Mouse (Mus musculus): ENCODE measurements around the gene Mas1.
A peak's percentile ranks its signal among the peaks of the same experiment; 100 is the strongest.
"Not testable (repeated sequence)": the region's sequence is repeated elsewhere in the genome, so short reads cannot be mapped to it uniquely, and the experiment has no call there.

Mas1 gene

DNA sequence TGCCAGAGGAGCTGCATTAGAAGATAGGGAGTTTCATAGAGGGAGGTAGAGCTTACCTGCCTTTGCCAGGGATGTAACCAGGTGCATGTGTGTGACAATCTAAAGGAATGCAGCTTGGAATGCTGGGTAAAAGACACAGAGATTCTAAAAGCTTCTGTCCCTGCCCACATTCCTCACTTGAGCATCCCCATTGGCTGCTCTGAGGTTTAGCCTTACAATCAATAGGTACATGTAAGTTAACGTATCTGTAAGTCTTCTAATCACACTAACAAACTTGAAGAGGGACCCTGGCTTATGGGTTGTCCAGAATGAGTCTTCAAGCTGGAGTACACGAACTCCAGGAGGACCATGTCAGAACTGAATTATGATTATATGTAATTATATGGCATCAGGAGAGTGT, at the start of gene Mas1:
TSS of gene Mas1 (minus strand) at position 101 of the 400 bp plus-strand sequence.
- DNase-seq (ENCODE audit: low spot score) = no peak

DNA sequence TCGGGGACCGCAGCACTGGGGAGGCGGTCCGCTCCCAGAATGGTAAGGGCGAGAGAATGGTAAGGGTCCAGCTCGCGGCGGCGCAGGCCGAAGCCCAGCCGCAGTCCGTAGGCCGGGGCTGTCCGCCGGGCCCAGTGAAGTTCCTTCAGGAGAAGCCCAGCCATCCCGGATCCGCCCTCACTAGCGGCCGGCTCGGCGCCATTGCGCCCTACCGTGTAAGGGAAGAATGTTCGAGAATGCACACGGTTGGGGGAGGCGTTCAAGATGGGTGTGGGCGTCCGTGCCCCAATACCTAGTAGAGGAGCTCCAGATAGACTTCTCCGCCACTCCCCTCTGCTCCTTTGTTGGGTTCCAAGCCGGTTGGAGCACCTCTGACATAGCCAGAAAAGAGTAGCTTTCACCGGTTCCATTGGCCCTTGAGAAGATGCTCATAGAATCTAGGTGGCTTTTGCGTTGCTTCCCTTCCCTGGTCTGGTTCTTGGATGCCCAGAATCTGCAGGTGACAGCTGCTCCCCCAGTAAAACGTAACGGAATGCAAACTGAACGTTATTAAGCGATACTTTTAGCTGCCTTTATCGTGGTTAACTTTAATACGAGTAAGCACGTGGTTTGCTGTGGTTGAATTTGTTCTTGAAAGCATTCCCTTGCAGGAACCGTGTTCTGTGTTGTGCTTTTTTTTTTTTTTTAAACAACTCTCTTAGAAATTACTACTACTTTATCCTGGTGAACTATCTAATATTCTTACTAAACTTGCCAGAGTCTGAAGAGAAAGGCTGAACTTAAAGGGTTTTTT, 48.8 kb upstream of the Mas1 start:
- peak; percentile 55 for DNase-seq (ENCODE audit: low spot score)

DNA sequence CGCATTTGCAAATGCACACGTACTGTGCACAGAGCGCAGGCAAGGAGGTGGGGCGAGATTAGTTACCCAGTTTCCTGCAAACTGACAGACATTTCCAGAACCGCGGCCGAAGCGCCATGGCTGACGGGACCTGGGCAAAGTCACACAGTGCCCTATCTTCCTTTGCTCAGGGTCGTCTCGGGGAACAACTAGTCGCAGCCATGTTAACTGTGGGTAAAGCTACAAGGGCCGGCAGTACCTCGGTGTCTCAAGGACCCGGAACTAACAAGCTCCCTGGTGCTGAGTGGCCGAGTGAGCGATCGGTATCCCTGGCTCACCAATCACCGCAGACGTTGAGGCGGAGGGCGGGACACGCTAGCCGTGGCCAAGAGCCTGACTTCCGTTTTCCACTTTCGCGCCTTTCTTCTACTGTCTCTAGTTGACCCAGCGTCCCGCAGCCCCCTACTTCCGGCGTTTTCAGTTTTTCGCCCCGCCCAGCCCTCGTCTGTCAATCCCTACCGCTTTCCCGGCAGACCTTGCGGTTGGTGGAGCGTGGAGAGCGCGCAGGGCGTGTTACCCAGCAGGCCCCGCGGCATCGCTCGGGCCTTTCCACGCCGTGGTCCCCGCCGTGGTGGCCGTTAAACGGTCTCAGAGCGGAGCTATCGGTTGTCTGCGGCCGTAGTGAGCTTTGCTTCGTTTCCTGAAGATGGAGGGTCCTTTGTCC, 48.1 kb upstream of the Mas1 start, which contains the start of gene Mrpl18:
TSS of gene Mrpl18 (minus strand) at position 465 of the 703 bp plus-strand sequence.
- DNase-seq (ENCODE audit: low spot score) = peak; percentile 98

DNA sequence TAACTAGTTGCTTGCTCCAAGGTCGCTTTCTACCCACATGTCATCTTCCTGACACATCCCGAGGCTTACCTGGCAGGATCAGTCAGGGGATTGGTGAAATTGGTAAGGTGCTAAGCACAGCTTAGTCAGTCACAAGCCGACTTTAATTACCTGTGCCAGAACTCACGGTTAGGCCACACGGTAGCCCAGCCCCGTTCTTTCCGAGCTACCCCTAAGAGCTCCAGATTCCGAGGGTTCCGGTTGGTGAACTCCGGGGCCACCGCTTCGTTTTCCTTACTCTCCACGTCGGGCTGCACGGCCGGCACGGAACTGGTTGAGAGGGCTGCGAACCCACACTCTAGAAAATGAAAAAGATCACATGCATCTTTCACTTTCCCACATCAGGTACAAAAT, 47.5 kb upstream of the Mas1 start, which contains the start of gene Tcp1:
TSS of gene Tcp1 (plus strand) at position 214 of the 393 bp plus-strand sequence.
- DNase-seq (ENCODE audit: low spot score) = no peak

DNA sequence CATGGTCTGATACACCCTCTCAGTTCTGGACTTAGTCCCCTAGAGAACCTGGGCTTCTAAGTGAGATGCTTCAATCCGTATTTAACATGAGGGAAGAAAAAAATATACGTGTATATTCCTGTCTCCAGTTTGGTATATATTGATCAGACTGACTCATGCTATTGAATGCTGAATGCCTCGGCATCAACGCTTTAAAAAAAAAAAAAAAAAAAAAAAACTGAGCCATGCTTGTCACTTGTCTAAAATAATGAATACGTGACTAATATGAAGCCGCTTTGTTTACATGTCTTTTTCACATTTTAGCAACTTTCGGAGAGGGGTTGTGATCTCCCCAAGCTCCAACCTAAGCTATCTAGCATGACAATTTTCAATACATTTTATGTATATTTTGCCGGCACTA, 42.4 kb upstream of the Mas1 start:
- DNase-seq (ENCODE audit: low spot score) = no peak

DNA sequence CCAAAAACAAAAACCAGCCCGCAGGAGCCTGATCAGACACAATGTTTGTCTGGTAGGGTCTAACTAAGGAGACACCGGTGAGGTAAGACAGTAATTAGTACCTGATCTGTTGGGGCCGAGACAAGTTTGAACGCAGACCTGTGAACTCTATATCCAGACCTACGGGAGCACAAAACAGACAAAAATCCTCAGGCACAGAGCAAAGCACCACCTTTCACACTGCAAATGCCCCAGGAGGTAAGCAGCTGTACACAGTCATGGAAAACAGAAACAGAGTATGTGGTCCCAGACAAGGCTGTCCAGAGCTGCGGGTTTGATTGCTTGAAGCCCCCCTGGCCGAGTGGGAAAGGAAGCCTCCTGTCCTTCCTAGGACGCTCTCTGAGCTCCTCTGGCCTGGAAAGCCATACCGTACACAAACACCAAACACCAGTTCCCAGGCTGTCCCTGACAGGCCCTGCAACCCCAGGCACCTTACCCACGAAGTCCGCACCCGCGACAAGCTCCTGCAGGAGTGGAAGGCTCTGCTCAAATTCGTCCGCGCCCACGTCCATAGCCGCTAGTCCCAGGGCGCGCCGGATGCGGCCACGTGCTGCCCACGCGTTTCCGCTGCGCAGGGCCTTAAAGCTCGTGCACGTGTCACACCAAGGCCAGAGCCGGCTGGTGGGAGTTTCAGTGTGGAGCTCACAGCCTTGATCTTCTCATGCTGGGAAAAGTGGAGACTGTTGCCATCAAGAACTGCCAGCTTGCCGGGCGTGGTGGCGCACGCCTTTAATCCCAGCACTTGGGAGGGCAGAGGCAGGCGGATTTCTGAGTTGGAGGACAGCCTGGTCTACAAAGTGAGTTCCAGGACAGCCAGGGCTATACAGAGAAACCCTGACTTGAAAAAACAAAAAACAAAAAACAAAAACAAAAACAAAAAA, 41.7 kb upstream of the Mas1 start, which contains the start of gene Pnldc1:
TSS of gene Pnldc1 (minus strand) at position 870 of the 920 bp plus-strand sequence.
- DNase-seq (ENCODE audit: low spot score) = peak; percentile 5

DNA sequence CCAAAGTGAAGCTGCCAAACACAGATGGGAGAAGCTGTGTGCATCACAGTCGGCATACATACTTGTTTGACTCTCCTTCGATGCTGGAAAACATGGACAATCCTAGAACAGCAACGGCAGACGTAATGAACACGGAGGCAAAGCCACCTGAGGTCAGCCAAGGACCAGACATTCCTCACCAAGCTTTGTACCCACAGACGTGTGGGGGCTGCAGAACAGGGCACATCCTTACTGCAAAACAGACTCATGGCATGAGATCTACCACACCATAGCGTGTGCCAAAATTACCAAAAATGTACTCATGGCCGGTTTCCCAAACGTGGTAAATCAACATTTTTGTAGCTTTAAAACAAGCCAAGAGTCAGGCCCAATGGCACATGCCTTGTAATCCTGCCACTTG, 38.5 kb upstream of the Mas1 start:
- no peak for DNase-seq (ENCODE audit: low spot score)

DNA sequence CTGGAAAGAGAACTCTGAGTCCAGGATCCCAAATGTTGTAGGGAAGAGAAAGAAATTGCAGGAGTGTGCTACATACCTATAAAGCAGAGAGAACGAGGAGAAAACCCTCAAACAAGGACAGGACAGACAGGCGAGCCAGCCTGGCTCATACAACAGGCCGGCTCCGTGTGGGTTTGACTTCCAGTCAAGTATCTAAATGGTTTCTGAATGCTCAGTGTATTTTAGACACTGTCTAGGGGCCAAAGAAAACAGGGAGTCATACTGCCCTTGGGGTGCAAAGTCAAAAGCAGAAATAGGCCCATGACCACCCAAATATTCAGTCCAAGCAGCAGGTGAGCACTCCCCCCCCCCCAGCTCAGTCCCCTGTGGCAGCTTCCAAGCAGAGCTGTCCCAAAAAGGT, 37.9 kb upstream of the Mas1 start:
- DNase-seq (ENCODE audit: low spot score) = no peak

DNA sequence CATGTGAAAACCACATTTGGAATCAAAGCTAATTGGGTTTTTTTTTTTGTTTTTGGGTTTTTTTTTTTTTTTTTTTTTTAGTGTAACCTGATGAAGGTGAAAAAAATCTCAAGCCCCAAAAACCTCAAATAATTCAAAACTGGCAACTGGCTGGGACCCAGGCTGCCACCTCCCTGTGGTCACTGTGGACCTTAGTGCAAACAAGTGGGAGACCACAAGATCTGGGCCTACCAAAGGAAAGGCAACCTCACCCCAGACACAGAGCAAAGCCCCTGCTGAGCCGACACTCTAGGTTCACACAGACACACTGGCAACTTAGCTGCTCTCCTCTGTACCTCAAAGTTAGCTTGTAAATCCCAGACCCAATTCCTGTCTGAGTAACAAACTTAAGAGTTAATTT, 36.4 kb upstream of the Mas1 start:
- no peak for DNase-seq (ENCODE audit: low spot score)

DNA sequence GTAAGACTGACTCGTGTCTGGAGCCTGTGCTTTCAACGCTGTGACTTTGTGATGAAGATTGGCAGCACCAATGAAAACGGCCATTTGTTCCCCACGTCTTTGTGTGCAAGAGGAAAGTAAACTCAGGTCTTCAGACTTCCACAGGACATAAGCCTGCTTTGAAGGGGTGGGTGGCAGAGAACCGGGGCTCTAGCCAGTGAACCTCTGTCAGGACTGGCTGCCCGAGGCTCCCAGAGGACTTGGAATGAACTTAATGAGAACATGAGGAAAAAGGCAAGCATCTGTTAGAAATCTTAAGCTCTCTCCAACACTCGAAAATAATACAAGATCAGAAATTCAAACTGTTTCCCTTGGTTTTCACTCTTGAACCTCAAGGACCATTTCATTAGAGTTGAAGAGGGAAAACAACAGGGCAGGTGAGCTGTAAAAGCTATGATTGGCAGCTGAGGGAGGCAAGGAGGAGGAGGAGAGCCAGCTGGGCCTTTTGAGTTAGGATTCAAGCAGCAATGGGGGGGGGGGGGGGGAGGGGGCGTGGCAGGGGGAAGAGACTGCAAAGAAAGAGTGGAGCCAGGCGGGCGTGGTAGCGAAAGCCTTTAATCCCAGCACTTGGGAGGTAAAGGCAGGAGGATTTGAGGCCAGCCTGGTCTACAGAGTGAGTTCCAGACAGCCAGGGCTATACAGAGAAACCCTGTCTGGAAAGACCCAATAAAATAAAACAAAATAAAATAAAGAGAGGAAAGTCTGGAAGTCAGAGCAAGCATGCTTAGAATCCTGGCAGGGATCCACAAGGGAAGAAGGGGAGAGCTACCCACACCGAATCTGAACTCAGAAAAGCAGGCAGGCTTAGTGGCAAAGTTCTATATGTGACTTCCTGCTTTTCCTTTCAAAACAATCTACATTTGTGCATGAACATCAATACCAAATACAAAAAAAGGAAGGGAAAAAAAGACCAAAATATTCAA, 35.7 kb upstream of the Mas1 start:
- DNase-seq (ENCODE audit: low spot score) = no peak

DNA sequence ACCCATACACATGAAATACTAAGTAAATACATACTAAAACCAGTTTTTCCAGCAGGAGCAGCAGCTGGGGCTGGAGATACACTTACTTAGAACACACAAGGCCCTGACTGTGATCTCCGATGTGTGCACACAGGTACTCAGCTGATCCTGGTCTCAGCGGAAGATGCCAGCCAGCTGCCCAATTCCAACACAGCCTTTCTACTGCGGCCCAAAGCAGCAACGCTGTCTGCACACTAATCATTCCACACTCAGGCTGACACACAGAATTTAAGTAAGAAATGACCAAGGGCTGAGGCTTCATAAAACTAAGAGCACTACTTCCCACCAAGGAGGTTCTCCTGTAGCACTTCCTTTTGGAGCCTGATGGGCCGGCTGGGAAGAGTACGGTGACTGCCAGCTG, 34.3 kb upstream of the Mas1 start:
- DNase-seq (ENCODE audit: low spot score) = no peak

DNA sequence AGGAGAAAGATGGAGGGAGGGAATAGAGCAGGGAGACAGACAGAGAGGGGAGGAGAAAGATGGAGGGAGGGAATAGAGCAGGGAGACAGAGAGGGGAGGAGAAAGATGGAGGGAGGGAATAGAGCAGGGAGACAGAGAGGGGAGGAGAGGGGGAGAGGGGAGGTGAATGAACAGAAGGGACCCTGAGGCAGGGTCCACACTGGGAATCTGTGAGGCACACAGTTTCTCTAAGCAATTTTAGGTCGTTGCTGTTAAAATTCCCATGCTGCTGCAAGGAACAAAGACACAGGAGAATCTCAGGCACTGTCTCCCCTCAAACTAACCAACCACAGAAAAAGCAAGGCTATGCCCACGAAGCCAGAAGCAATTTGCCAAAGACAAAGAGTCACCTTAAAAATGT, 30.7 kb upstream of the Mas1 start:
- not testable (repeated sequence) for DNase-seq (ENCODE audit: low spot score)

DNA sequence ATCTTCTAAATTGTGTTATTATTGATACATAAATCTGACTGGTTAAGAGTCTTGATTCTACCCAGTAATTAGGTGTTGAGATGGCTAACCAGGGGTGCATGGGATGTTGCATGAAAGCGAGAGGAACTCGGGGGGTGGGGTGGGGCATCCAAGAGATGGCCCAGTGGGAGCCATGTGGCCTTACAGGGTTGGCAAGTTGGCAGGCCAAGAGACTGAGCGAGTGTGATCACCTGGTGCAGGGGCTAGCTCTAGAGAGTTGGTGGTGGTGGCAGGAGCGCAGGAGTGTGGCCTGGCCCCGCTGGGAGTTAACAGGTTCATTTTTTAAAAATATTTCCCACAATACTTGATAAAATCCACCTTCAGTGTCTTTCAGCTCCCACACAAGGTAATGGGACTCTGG, 29.7 kb upstream of the Mas1 start:
- DNase-seq (ENCODE audit: low spot score) = no peak

DNA sequence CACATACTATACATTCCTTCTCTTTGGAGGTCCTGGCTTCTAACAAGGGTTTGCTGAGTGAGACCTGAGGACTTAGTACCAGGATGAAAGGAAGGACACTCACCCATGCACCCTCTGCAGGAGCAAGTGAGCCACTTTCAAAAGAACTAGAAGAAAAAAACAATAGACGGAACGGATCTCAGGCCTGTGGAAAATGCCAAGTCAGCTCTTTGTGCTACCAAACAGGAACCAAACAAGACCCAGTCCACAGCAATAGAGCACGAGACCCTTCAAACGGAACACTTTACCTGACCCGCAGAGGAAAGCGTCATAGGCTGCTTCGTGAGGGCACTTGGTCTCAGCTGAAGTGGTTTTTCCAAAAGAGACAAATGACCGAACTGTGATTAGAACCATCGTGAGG, 24.1 kb upstream of the Mas1 start:
- no peak for DNase-seq (ENCODE audit: low spot score)

DNA sequence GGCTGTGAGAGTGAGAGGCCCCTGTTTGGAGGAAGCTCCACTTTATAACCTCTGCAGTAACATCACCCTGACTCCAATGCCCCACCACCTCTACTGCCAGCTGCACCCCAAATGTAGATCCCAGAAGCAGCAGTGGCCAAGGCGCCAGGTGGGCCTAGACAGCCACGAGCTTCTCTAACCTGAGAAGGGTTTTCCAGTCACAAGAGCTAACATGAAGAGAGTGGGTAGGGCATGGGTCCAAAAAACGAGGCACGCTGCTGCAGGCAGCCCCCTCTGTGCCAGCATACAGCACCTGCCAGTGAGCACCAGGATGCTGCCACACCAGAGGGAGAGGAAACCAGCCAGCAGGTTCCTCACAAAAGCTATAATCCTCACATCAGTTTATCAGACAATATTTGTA, 23.1 kb upstream of the Mas1 start:
- no peak for DNase-seq (ENCODE audit: low spot score)

DNA sequence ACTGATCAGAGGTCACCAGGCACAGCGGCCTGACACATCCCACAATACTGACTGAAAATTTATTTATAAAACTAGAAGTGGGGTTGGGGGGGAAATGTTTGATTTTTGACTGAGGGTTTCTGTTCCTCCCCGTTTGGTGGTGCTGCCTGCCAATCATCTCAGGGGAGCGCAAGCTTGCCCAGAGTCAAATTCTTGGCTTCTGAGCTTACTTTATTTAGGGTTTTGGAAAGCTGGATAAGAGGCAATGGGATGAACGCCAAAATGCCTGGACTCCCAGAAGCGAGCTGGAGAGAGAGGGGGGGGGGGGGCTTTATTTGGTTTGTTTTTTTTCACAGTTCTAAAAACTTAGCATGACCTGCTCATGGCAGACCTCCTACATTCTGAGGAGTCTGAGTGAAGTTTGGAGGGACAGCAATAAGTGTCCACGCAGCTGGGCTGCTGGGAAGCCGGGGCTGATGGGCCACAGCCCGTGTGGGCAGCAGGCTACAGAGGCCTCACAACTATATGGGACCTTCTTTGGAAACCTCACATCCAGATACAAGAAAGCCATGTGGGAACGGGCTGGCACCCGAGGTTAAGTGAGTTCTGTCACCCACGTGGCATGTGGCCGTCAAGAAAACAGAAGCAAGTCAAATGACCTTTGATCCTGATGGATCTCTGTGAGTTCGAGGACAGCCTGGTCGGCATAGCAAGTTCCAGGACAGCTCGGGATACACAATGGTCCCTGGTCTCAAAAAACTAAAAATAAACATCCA, 19.3 kb upstream of the Mas1 start:
- no peak for DNase-seq (ENCODE audit: low spot score)

DNA sequence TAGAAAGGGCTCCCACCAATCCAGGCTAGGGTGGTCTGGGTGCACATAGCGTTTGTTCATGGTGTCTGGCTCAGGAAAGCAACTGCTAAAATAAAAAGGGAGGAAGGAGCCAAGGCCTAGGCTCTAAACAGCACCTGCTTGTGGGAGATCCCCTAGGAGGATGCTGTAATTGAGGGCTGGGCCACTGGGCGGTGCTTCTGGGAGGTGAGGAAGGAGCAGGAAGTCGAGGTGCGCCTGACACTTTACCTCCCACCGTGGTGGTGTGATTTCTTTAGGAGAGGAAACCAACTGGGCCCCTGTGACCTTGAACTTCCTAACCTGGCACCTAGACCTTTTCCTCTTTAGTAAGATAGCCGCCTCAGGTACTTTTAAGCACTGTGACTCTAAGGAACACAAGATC, 18.7 kb upstream of the Mas1 start:
- DNase-seq (ENCODE audit: low spot score) = peak; percentile 27

DNA sequence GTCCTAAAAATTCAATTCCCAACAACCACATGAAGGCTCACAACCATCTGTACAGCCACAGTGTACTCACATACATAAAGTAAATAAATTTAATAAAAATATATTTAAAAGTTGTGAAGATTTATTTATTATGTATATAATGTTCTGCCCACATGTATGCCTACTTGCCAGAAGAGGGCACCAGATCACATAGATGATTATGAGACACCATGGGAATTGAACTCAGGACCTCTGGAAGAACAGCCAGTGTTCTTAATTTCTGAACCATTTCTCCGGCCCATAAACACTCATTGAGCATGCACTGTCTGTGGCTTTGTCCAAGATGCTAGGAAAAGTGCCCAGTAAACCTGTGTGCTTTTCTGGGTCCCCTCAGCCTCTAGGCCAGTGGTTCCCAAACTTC, 13.3 kb upstream of the Mas1 start:
- DNase-seq (ENCODE audit: low spot score) = no peak

DNA sequence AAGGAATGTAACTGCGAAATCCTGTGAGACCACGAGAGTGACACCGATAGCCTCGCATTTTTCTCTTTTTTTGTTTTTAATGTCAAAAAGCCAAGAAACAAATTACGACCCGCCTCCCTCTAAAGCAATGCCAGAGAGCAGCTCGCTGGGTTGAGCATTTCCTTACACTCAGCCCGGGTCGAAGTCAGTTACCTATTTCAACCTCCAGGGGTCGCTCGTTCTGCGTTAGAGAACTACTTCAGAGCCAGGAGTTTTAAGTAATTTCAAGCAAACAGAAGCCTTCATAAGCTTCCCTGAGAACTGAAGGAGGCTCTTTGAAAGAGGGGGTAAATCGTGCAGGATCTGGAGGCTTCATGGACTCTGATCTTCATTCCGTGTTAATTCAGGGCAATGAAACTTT, 12.2 kb upstream of the Mas1 start:
- peak; percentile 75 for DNase-seq (ENCODE audit: low spot score)

DNA sequence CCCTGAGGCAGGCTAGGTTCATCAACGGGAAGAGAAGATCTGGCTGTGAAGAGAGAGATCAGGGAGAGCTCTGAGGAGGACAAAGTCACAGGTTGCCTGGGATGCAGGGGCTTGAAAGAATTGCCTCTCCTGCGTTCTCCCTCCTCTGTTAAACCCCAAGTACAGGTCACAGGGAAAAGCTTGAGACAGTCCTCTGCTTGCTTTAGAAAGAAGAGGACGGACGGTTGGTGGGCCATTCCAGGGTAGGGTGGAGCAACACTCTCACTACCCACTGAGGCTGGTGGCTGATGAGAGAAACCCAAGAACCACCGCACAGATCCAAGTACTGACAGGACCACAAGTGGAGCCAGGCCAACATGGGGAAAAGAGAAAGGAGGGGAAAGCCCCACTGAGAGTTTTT, 7.8 kb upstream of the Mas1 start, which contains the start of gene Mrgprh:
TSS of gene Mrgprh (plus strand) at position 301 of the 400 bp plus-strand sequence.
- DNase-seq (ENCODE audit: low spot score) = no peak
